20 mouse cellular contexts compared by ENCODE assay signal in genomic region chr10:45986341-45986740, GRCm38 (mm10).
DNase-seq lines count a peak whose midpoint lies in the region; ATAC-seq and TF ChIP-seq lines count a peak whose summit lies in the region.
"Had no signal": no experiment of that assay in that cellular context is flagged by ENCODE, and none has a peak within 500 bp of the region (broad histone marks: within the 10 kb centered on the region; RNA-seq: fewer than 3 reads in every experiment).

No protein-coding gene starts in this region.

- no peak for TF ChIP-seq CTCF in hindbrain, postnatal 0 days (IDR thresholded peaks at IDR 0.05; ENCODE audit: low read depth)
- TF ChIP-seq CTCF in midbrain, postnatal 0 days (IDR thresholded peaks at IDR 0.05), result no peak

- peak; percentile 27 to 64 for DNase-seq in cerebellum, postnatal 25 days
- no peak for DNase-seq in cerebellum, adult 9-11 months
- DNase-seq in hindbrain, postnatal 0 days (ENCODE audit: low spot score), result peak; percentile 38
- no peak for DNase-seq in hindbrain, embryonic 10.5 days (ENCODE audit: low spot score)
- peak; percentile 39 for DNase-seq in midbrain, postnatal 0 days (ENCODE audit: low spot score)
- DNase-seq in spleen, adult 12 weeks (ENCODE audit: low spot score), result no peak
- DNase-seq: adrenal gland, adult 8-10 months; gastrocnemius, postnatal 10 days; heart, adult 18-20 months; heart, postnatal 10 days; heart, postnatal 4 days; kidney, adult 18-20 months had no signal

- WGBS in hindbrain, postnatal 0 days, result 64% methylated on average over 2 of the region's 2 CpGs
- WGBS in hindbrain, embryonic 10.5 days, result 93% methylated on average over 2 of the region's 2 CpGs
- WGBS in midbrain, postnatal 0 days, result 80% methylated on average over 2 of the region's 2 CpGs
- WGBS in midbrain, embryonic 15.5 days, result 89% methylated on average over 2 of the region's 2 CpGs

- H3K27me3 ChIP-seq in hindbrain, postnatal 0 days (ENCODE audit: insufficient read depth, low read length), result no peaks in the 10 kb centered on the region
- no peaks in the 10 kb centered on the region for H3K27me3 ChIP-seq in hindbrain, embryonic 10.5 days (ENCODE audit: insufficient read depth, poor library complexity, severe bottlenecking)
- no peaks in the 10 kb centered on the region for H3K27me3 ChIP-seq in midbrain, postnatal 0 days (ENCODE audit: insufficient read depth, low read length)
- no peaks in the 10 kb centered on the region for H3K27me3 ChIP-seq in midbrain, embryonic 15.5 days (replicated peaks)
- H3K27me3 ChIP-seq: embryonic facial prominence, embryonic 15.5 days; forebrain, embryonic 15.5 days; hindbrain, embryonic 13.5 days; intestine, embryonic 15.5 days had no signal

- H3K9me3 ChIP-seq in hindbrain, postnatal 0 days (ENCODE audit: low read length), result no peaks in the 10 kb centered on the region
- H3K9me3 ChIP-seq in hindbrain, embryonic 10.5 days, result no peaks in the 10 kb centered on the region
- H3K9me3 ChIP-seq in midbrain, postnatal 0 days (ENCODE audit: low read length), result no peaks in the 10 kb centered on the region
- no peaks in the 10 kb centered on the region for H3K9me3 ChIP-seq in midbrain, embryonic 15.5 days
- H3K9me3 ChIP-seq: embryonic facial prominence, embryonic 15.5 days; forebrain, embryonic 10.5 days; forebrain, embryonic 15.5 days; heart, embryonic 10.5 days; hindbrain, embryonic 13.5 days; intestine, embryonic 15.5 days had no signal

- H3K9ac ChIP-seq in hindbrain, postnatal 0 days (replicated peaks; ENCODE audit: low read length), result no peak overlapping the region
- no peak overlapping the region for H3K9ac ChIP-seq in midbrain, postnatal 0 days (replicated peaks; ENCODE audit: low read length, poor library complexity, severe bottlenecking)
- H3K9ac ChIP-seq in midbrain, embryonic 15.5 days, result no peak overlapping the region
- H3K9ac ChIP-seq: embryonic facial prominence, embryonic 15.5 days; forebrain, embryonic 15.5 days; hindbrain, embryonic 13.5 days; intestine, embryonic 15.5 days had no signal

- no peak overlapping the region for H3K4me2 ChIP-seq in hindbrain, postnatal 0 days (ENCODE audit: low read depth, low read length)
- no peak overlapping the region for H3K4me2 ChIP-seq in midbrain, postnatal 0 days (ENCODE audit: low read depth, low read length, poor library complexity, severe bottlenecking)
- H3K4me2 ChIP-seq in midbrain, embryonic 15.5 days, result no peak overlapping the region
- H3K4me2 ChIP-seq: embryonic facial prominence, embryonic 15.5 days; forebrain, embryonic 15.5 days; hindbrain, embryonic 13.5 days; intestine, embryonic 15.5 days had no signal

- no peaks in the 10 kb centered on the region for H3K36me3 ChIP-seq in hindbrain, postnatal 0 days (ENCODE audit: insufficient read depth, low read length)
- no peaks in the 10 kb centered on the region for H3K36me3 ChIP-seq in hindbrain, embryonic 10.5 days
- H3K36me3 ChIP-seq in midbrain, postnatal 0 days (ENCODE audit: insufficient read depth, low read length), result no peaks in the 10 kb centered on the region
- H3K36me3 ChIP-seq in midbrain, embryonic 15.5 days (replicated peaks), result no peaks in the 10 kb centered on the region
- H3K36me3 ChIP-seq: embryonic facial prominence, embryonic 15.5 days; forebrain, embryonic 10.5 days; forebrain, embryonic 15.5 days; heart, embryonic 10.5 days; hindbrain, embryonic 13.5 days; intestine, embryonic 15.5 days had no signal

- H3K4me1 ChIP-seq in hindbrain, postnatal 0 days (ENCODE audit: insufficient read depth, low read length), result no peaks in the 10 kb centered on the region
- H3K4me1 ChIP-seq in hindbrain, embryonic 10.5 days (replicated peaks), result no peaks in the 10 kb centered on the region
- no peaks in the 10 kb centered on the region for H3K4me1 ChIP-seq in midbrain, postnatal 0 days (ENCODE audit: insufficient read depth, low read length)
- no peaks in the 10 kb centered on the region for H3K4me1 ChIP-seq in midbrain, embryonic 15.5 days
- H3K4me1 ChIP-seq: embryonic facial prominence, embryonic 15.5 days; heart, embryonic 10.5 days; hindbrain, embryonic 13.5 days; intestine, embryonic 15.5 days had no signal

- no peak overlapping the region for H3K4me3 ChIP-seq in hindbrain, postnatal 0 days (ENCODE audit: low read length)
- no peak overlapping the region for H3K4me3 ChIP-seq in hindbrain, embryonic 10.5 days
- no peak overlapping the region for H3K4me3 ChIP-seq in midbrain, postnatal 0 days (ENCODE audit: low read depth, low read length)
- H3K4me3 ChIP-seq in midbrain, embryonic 15.5 days, result no peak overlapping the region
- H3K4me3 ChIP-seq: embryonic facial prominence, embryonic 15.5 days; erythroblast, embryonic 14.5 days; forebrain, embryonic 10.5 days; forebrain, embryonic 15.5 days; heart, embryonic 10.5 days; hindbrain, embryonic 13.5 days; intestine, embryonic 15.5 days had no signal

- no peak overlapping the region for H3K27ac ChIP-seq in hindbrain, postnatal 0 days
- no peak overlapping the region for H3K27ac ChIP-seq in hindbrain, embryonic 10.5 days
- H3K27ac ChIP-seq in midbrain, postnatal 0 days (ENCODE audit: low read depth, low read length), result no peak overlapping the region
- H3K27ac ChIP-seq in midbrain, embryonic 15.5 days, result no peak overlapping the region
- H3K27ac ChIP-seq: embryonic facial prominence, embryonic 15.5 days; forebrain, embryonic 10.5 days; forebrain, embryonic 15.5 days; heart, embryonic 10.5 days; hindbrain, embryonic 13.5 days; intestine, embryonic 15.5 days had no signal

- no peak for ATAC-seq in hindbrain, postnatal 0 days
- no peak for ATAC-seq in midbrain, postnatal 0 days (ENCODE audit: low FRiP score)
- no peak for ATAC-seq in midbrain, embryonic 15.5 days (replicated peaks)
- ATAC-seq: forebrain, embryonic 15.5 days; intestine, embryonic 15.5 days had no signal

Comparison
In these comparisons a context has a peak if more than half of its experiments do, and no peak if none do; other contexts are left out.
1. DNase-seq: peak in cerebellum, postnatal 25 days (2 of 2), hindbrain, postnatal 0 days (single experiment) and midbrain, postnatal 0 days (single experiment); none in cerebellum, adult 9-11 months (single experiment), hindbrain, embryonic 10.5 days (single experiment) and spleen, adult 12 weeks (single experiment).